Mouse (Mus musculus) limb, embryonic 14.5 days (tissue): ENCODE data around the gene Vsx1. TPM values are rescaled to one million over a fixed set of nuclear protein-coding genes. Genes with fewer than 3 reads are reported as not detected.

ENCODE experiments used
- ATAC-seq: fragments of 200-750 bp; cut with Nextera tagmentation; 2 replicates; pipeline ENCODE4 v1.8.0; 2017; ENCODE audit warnings: low read depth, moderate number of reproducible peaks, moderate TSS enrichment; ENCODE audit not compliant: low FRiP score
- DNase-seq: peaks from one replicate; pipeline ENCODE4 v3.0.0-alpha.2; 2015; ENCODE audit warnings: low spot score
- H3K27ac ChIP-seq: fragments of 300-500 bp; sonication (generic); replicated peaks from 2 replicates; pipeline ENCODE4 v1.5.1; 2014; ENCODE audit warnings: low read depth, mild to moderate bottlenecking, low read length, moderate library complexity, mixed read lengths
- H3K27me3 ChIP-seq: fragments of 300-500 bp; sonication (generic); 2 replicates; pipeline ENCODE4 v1.6.1; 2014; ENCODE audit warnings: low read length, mixed read lengths; ENCODE audit not compliant: control insufficient read depth, insufficient read depth
- H3K36me3 ChIP-seq: fragments of 300-500 bp; sonication (generic); 2 replicates; pipeline ENCODE4 v1.6.1; 2014; ENCODE audit warnings: mild to moderate bottlenecking, low read length, moderate library complexity, mixed read lengths; ENCODE audit not compliant: control insufficient read depth, insufficient read depth
- H3K4me1 ChIP-seq: fragments of 300-500 bp; sonication (generic); 2 replicates; pipeline ENCODE4 v1.6.1; 2014; ENCODE audit warnings: antibody characterized with exemption, low read length, mixed read lengths; ENCODE audit not compliant: control insufficient read depth, insufficient read depth
- H3K4me2 ChIP-seq: fragments of 300-500 bp; sonication (generic); replicated peaks from 2 replicates; pipeline ENCODE4 v1.6.1; 2014; ENCODE audit warnings: low read depth, mild to moderate bottlenecking, low read length, moderate library complexity; ENCODE audit not compliant: severe bottlenecking
- H3K4me3 ChIP-seq: fragments of 300-500 bp; sonication (generic); replicated peaks from 2 replicates; pipeline ENCODE4 v1.5.1; 2014; ENCODE audit warnings: low read length
- H3K9ac ChIP-seq: fragments of 300-500 bp; sonication (generic); 2 replicates; pipeline ENCODE4 v1.6.1; 2014; ENCODE audit warnings: mild to moderate bottlenecking, low read depth, low read length, moderate library complexity; ENCODE audit not compliant: severe bottlenecking
- H3K9me3 ChIP-seq: fragments of 300-500 bp; sonication (generic); 2 replicates; pipeline ENCODE4 v1.6.1; 2016; ENCODE audit warnings: low read length; ENCODE audit not compliant: control insufficient read depth
- POLR2A ChIP-seq: fragments of 200-500 bp; IDR thresholded peaks from 2 replicates; pipeline ENCODE4 v1.8.0; 2012; ENCODE audit warnings: inconsistent platforms, mild to moderate bottlenecking, moderate library complexity, borderline replicate concordance; ENCODE audit not compliant: insufficient read depth, insufficient read length; ENCODE audit errors: extremely low read depth
- WGBS: fragments of 180-500 bp; shearing (Covaris S2); extraction: QIAGEN DNeasy Blood & Tissue Kit; methylation state at CpG from one replicate; pipeline ENCODE4 v1.1.7; 2014; 5-methylcytosine and 5-hydroxymethylcytosine counted together
- polyA plus RNA-seq, 2 experiments: library from polyadenylated mRNA; depleted of rRNA in 1 of 2; stranded (reverse) in 1 of 2; unstranded in 1 of 2; fragments of >200 nt; fragmentation: Nextera tagmentation in 1 of 2; extraction: Ambion mirVana in 1 of 2; gene quantifications; 2 replicates each; pipeline versions ENCODE4 v1.2.1 to v1.2.3; 2012 to 2014

Gene Vsx1
- polyA plus RNA-seq, 2 experiments = 0.03 TPM; not detected in 1

DNA sequence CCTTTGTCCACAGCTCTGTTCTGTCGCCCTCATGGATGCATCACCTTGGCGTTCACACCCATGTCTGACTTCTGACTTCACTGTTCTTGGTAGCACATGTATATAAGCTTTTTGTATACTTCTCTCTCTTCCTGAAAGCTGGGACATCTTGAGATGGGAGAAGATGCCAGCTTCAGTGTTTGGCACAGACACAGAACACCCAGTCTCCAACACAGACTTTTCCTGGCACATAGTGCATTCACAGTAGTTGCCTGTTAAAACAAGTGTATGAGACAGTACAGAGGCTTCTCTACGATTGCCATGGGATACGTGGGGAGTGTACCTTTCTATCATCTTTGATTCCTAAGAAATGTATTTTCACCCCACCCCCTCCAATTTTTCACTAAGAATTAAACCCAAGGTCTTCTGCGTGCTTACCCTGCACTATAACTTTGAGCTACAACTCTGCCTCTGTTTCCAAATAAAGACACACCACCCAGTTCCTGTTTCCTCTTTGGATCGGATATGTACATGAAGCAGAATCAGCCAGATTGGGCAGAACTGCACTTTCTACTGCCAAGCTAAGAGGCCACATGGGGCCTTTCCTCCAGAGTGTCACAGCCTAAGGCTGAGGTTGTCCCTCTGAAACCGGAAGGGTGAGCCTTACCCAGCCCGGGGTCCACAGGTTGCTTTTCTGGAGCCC is 17.4 kb downstream of the Vsx1 start:
- Histone ChIP-seq H3K9ac (no peak overlapping the region), H3K27ac (no peak overlapping the region), H3K36me3 (no peaks in the 10 kb centered on the region), H3K9me3 (no peaks in the 10 kb centered on the region), H3K27me3 (peaks cover 4% of the 10 kb centered on the region; the same call in 1 of the 2 replicates), H3K4me1 (no peaks in the 10 kb centered on the region), H3K4me3 (no peak overlapping the region), H3K4me2 (no peak overlapping the region)
- ATAC-seq (no peak), DNase-seq (no peak)
- no peak for TF ChIP-seq POLR2A
- 80% methylated on average over 8 of the region's 8 CpGs for WGBS

DNA sequence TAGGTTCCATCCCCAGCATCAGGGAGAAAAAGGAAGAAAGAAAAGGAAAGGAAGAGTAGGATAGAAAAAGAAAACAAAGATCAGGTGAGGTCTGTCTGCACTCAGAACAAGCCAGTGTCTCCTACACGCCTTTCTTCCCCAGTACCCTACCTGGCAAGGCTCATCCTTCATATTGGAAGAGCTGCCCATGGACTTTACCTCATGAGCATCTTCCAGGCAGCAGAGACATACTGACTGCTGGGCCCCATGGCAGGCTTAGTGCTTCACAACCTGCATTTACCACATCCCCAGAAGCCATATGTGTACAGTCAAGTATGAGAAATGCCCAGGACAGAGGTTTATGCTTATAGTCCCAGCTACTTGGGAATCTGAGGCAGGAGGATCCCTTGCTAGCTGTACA is 18.2 kb downstream of the Vsx1 start:
- no peak overlapping the region for H3K27ac ChIP-seq
- H3K4me3 ChIP-seq = no peak overlapping the region
- ATAC-seq = no peak
- no peaks in the 10 kb centered on the region for H3K4me1 ChIP-seq
- H3K4me2 ChIP-seq = no peak overlapping the region
- H3K27me3 ChIP-seq = peaks cover 4% of the 10 kb centered on the region; the same call in 1 of the 2 replicates
- H3K36me3 ChIP-seq = no peaks in the 10 kb centered on the region
- DNase-seq = no peak
- no peaks in the 10 kb centered on the region for H3K9me3 ChIP-seq
- no peak for TF ChIP-seq POLR2A
- WGBS = 82% methylated on average over 1 of the region's 1 CpGs
- H3K9ac ChIP-seq = no peak overlapping the region

- no peak for TF ChIP-seq POLR2A
- DNase-seq = no peak
These were observed 19.6 kb downstream of the Vsx1 start for GRCm38 (mm10) chr2:150669454-150670045.

GRCm38 (mm10) chr2:150668956-150669355 is 20.2 kb downstream of the Vsx1 start:
- TF ChIP-seq POLR2A = no peak
- no peak overlapping the region for H3K9ac ChIP-seq
- H3K27ac ChIP-seq = no peak overlapping the region
- DNase-seq = no peak
- no peak overlapping the region for H3K4me3 ChIP-seq
- peaks cover 4% of the 10 kb centered on the region; the same call in 1 of the 2 replicates for H3K27me3 ChIP-seq
- H3K9me3 ChIP-seq = no peaks in the 10 kb centered on the region
- H3K4me1 ChIP-seq = no peaks in the 10 kb centered on the region
- ATAC-seq = no peak
- no peaks in the 10 kb centered on the region for H3K36me3 ChIP-seq
- 76% methylated on average over 5 of the region's 5 CpGs for WGBS
- H3K4me2 ChIP-seq = no peak overlapping the region

More at GRCm38 (mm10) chr2:150669454-150670045, 19.6 kb downstream of the Vsx1 start:
- Histone ChIP-seq H3K27ac (no peak overlapping the region), H3K36me3 (no peaks in the 10 kb centered on the region), H3K27me3 (peaks cover 4% of the 10 kb centered on the region; the same call in 1 of the 2 replicates), H3K4me2 (no peak overlapping the region), H3K9me3 (no peaks in the 10 kb centered on the region), H3K4me1 (no peaks in the 10 kb centered on the region), H3K9ac (no peak overlapping the region), H3K4me3 (no peak overlapping the region)
- 72% methylated on average over 2 of the region's 2 CpGs for WGBS
- ATAC-seq = no peak

DNA sequence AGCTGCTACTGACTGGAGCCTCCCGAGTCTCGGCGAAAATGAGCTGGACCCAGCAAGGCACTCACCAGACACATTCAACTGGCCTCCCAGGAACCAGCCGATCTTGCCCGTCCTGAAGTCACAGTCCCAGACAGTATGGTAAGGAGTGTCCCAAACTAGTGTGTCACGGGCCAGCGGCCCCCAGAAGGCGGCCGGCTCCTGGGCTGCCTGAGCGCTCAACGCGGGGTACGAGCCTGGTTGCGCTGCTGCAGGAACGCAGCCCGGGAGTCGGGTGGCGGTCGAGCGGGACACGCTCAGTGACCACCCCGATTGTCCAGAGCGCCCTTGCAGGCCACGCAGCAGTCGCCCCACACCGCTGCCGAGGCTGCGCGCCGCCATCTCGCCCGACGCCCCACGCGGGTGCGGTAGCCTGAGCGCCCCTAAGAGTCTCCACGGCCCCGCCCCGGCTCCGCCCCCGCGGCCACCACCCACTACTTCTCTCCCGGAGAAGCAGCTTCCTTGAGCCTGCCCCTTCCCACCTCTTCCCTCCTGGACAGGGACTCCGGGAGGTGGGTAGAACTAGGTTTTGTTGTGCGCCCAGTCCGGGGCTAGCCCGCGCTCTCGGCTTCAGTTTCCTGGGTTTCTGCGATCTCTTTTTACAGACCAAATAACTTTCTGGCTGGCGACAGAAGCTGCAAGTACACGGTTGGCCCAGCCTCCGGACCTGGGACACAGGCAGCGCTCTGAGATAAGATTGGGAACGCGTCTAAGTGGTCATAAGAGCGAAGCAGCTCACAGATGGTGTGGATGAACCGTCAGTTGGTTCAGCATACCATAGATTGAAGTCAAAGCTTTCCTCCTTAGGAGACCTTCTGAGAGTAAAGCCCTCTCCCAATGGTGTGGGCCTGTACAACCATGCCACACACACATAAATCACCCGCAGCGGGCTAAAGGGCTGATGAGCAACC is 21.1 kb downstream of the Vsx1 start, which contains the start of gene Acss1:
Gene Acss1 (minus strand): TSS at position 681 of the 947 bp plus-strand sequence.
- 3% methylated on average over 37 of the region's 61 CpGs for WGBS
- Histone ChIP-seq H3K9ac (peak within 1 kb of the TSS; percentile 63), H3K27me3 (peaks cover 4% of the 10 kb centered on the region; the same call in 1 of the 2 replicates), H3K36me3 (no peaks in the 10 kb centered on the region), H3K4me3 (peak within 1 kb of the TSS; percentile 64), H3K27ac (no peak within 1 kb of the TSS), H3K9me3 (no peaks in the 10 kb centered on the region), H3K4me1 (no peaks in the 10 kb centered on the region), H3K4me2 (peak within 1 kb of the TSS; percentile 94)
- DNase-seq (peak; percentile 36), ATAC-seq (peak; percentile 78)
- TF ChIP-seq POLR2A = no peak
